Mouse (Mus musculus) common myeloid progenitor, adult 5-6 weeks (primary cell): ENCODE data around the gene Dip2b. TPM values are rescaled to one million over a fixed set of nuclear protein-coding genes. Genes with fewer than 3 reads are reported as not detected.

Experiments used
- ATAC-seq: replicated peaks from 2 replicates; pipeline ENCODE4 v1.8.0; 2016; ENCODE audit warnings: low read depth, mild to moderate bottlenecking, moderate TSS enrichment, inconsistent platforms; ENCODE audit not compliant: poor library complexity, severe bottlenecking
- total RNA-seq: library from RNA; stranded (forward); fragments of 200-1000, 187-1606 nt; gene quantifications from 2 replicates; pipeline ENCODE4 v1.2.3, GENCODE M21; 2017

The Dip2b gene
- total RNA-seq, 1 experiment from 2014 or later, result 14.9 TPM

GRCm38 (mm10) chr15:100119225-100119788 is 80.8 kb downstream of the Dip2b start:
- 0 out of 2 replicates have a peak, but pooled peaks have one; percentile 45 for ATAC-seq

GRCm38 (mm10) chr15:100121437-100121836 is 83.0 kb downstream of the Dip2b start:
- ATAC-seq, result no peak

GRCm38 (mm10) chr15:100123867-100124266 is 85.4 kb downstream of the Dip2b start:
- ATAC-seq, result no peak

GRCm38 (mm10) chr15:100125245-100125644 is 86.8 kb downstream of the Dip2b start:
- peak; percentile 43 for ATAC-seq

GRCm38 (mm10) chr15:100126456-100127107 is 88.1 kb downstream of the Dip2b start:
- ATAC-seq, result peak; percentile 83

- no peak for ATAC-seq
These were observed 90.8 kb downstream of the Dip2b start for GRCm38 (mm10) chr15:100129151-100129790.

GRCm38 (mm10) chr15:100139665-100140064 is 101.2 kb downstream of the Dip2b start:
- ATAC-seq, result no peak

GRCm38 (mm10) chr15:100140428-100140827 is 102.0 kb downstream of the Dip2b start:
- no peak for ATAC-seq

- no peak for ATAC-seq
These were observed 104.8 kb downstream of the Dip2b start for GRCm38 (mm10) chr15:100143091-100143801.

GRCm38 (mm10) chr15:100144854-100145824 is 106.7 kb downstream of the Dip2b start:
- ATAC-seq, result no peak

- no peak for ATAC-seq
These were observed 107.5 kb downstream of the Dip2b start for GRCm38 (mm10) chr15:100145917-100146316.

- ATAC-seq, result peak; percentile 50
These were observed 112.1 kb downstream of the Dip2b start for GRCm38 (mm10) chr15:100150593-100150992.

- ATAC-seq, result no peak
These were observed 113.9 kb downstream of the Dip2b start for GRCm38 (mm10) chr15:100152321-100152720.

GRCm38 (mm10) chr15:100153024-100153423 is 114.6 kb downstream of the Dip2b start:
- ATAC-seq, result peak; percentile 58

GRCm38 (mm10) chr15:100156095-100156707 is 117.7 kb downstream of the Dip2b start:
- no peak for ATAC-seq

- no peak for ATAC-seq
These were observed 118.5 kb downstream of the Dip2b start for GRCm38 (mm10) chr15:100156781-100157470.

- ATAC-seq, result no peak
These were observed 120.5 kb downstream of the Dip2b start for GRCm38 (mm10) chr15:100158985-100159384.

GRCm38 (mm10) chr15:100161747-100162280 is 123.3 kb downstream of the Dip2b start:
- no peak for ATAC-seq
